In the genomic region with DNA sequence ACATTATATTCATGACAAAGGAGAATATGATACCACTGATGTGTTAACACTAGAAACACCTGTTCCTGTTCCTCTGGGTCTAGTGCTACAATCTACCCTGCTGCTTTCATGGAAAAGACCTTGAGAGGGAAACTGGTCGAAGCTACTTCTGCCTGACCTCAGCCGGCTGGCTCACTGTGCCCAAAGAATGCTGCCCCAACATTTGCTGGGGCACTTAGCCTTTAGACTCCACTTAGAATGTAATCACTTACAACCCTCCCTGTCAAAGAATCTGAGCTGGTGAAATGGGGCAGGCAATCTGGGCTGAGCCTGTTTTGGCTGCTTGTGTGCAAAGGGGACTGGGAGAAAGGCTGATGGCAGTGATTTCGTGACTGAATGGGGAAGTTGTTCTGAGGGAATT, we compare ENCODE assay signal across 15 mouse cellular contexts. TPM values are rescaled to one million over a fixed set of nuclear protein-coding genes. Genes with fewer than 3 reads are reported as not detected.
DNase-seq lines count a peak whose midpoint lies in the region; ATAC-seq and TF ChIP-seq lines count a peak whose summit lies in the region.
"Had no signal": no experiment of that assay in that cellular context is flagged by ENCODE, and none has a peak within 500 bp of the region (broad histone marks: within the 10 kb centered on the region; RNA-seq: fewer than 3 reads in every experiment).

No protein-coding gene starts in this region.

- H3K27ac ChIP-seq in lung, embryonic 16.5 days (ENCODE audit: low read length): no peak overlapping the region
- H3K27ac ChIP-seq: heart, embryonic 15.5 days; limb, embryonic 15.5 days had no signal

- H3K4me2 ChIP-seq in lung, embryonic 16.5 days (ENCODE audit: low read depth, low read length): no peak overlapping the region
- H3K4me2 ChIP-seq: heart, embryonic 15.5 days; limb, embryonic 15.5 days had no signal

- DNase-seq in embryo, embryonic 10 days (ENCODE audit: low spot score): peak; percentile 23
- no peak for DNase-seq in embryo, embryonic 9.5 days (ENCODE audit: extremely low spot score)
- no peak for DNase-seq in lung, postnatal 14 days
- peak; percentile 50 for DNase-seq in brain, embryonic 14.5 days (ENCODE audit: low read depth)
- DNase-seq in kidney, postnatal 25 days: peak; percentile 69 to 88
- no peak for DNase-seq in gastrocnemius, postnatal 36 days
- DNase-seq in left cerebral cortex, adult 8-10 months (ENCODE audit: low spot score in 2 of 2): no peak
- DNase-seq: adrenal gland, postnatal 14 days; cerebellum, adult 8-10 months had no signal

- TF ChIP-seq POLR2A in brain, embryonic 14.5 days (IDR thresholded peaks at IDR 0.05; ENCODE audit: borderline replicate concordance, extremely low read depth, insufficient read depth, insufficient read length, poor library complexity, severe bottlenecking): no peak

- no peaks in the 10 kb centered on the region for H3K4me1 ChIP-seq in lung, embryonic 16.5 days (replicated peaks; ENCODE audit: control insufficient read depth, insufficient read depth, low read length)
- H3K4me1 ChIP-seq: limb, embryonic 15.5 days had no signal

- intact Hi-C loops in gastrocnemius, postnatal 36 days (cut with DNase I): no loop called here

- no peak overlapping the region for H3K9ac ChIP-seq in lung, embryonic 16.5 days (ENCODE audit: low read length)
- H3K9ac ChIP-seq: heart, embryonic 15.5 days; limb, embryonic 15.5 days had no signal

- H3K27me3 ChIP-seq in lung, embryonic 16.5 days (ENCODE audit: control insufficient read depth, insufficient read depth, low read depth, low read length): no peaks in the 10 kb centered on the region
- H3K27me3 ChIP-seq: heart, embryonic 15.5 days; limb, embryonic 15.5 days; megakaryocyte, embryonic 14.5 days had no signal

- no peak overlapping the region for H3K4me3 ChIP-seq in lung, embryonic 16.5 days (ENCODE audit: low read length)
- H3K4me3 ChIP-seq: heart, embryonic 15.5 days; limb, embryonic 15.5 days; megakaryocyte, embryonic 14.5 days had no signal

- peak; percentile 65 for ATAC-seq in lung, embryonic 16.5 days (ENCODE audit: low read depth)
- ATAC-seq: intestine, postnatal 0 days had no signal

- H3K9me3 ChIP-seq in lung, embryonic 16.5 days (ENCODE audit: control insufficient read depth, low read length): no peaks in the 10 kb centered on the region
- H3K9me3 ChIP-seq: heart, embryonic 15.5 days; limb, embryonic 15.5 days had no signal

- no peak for TF ChIP-seq CTCF in brain, embryonic 14.5 days (IDR thresholded peaks at IDR 0.05; ENCODE audit: borderline replicate concordance, extremely low read depth, insufficient read depth, insufficient read length)

- H3K36me3 ChIP-seq in lung, embryonic 16.5 days (ENCODE audit: control insufficient read depth, insufficient read depth, low read length): no peaks in the 10 kb centered on the region
- H3K36me3 ChIP-seq: heart, embryonic 15.5 days; limb, embryonic 15.5 days had no signal

- WGBS in lung, embryonic 16.5 days: 36% methylated on average over 3 of the region's 3 CpGs

RNA-seq across cellular contexts. Expression of a gene that starts 18.1 kb away (rescaled TPM):
- not detected in 2 replicates for polyA plus RNA-seq in lung, embryonic 16.5 days (2015; fragmentation: Nextera tagmentation; extraction: Ambion mirVana)
- polyA plus RNA-seq in brain, embryonic 14.5 days (2012; rRNA removed): 0.37 and 0.98 TPM in 2 replicates
- not detected for total RNA-seq in gastrocnemius, postnatal 36 days (2021)
- total RNA-seq in left cerebral cortex, adult 8-10 months (2022): 10 to 100 TPM; 19.8 to 28.7 (median 23.8) TPM
- total RNA-seq: MEL had no signal
- polyA plus RNA-seq: heart, embryonic 15.5 days; limb, embryonic 15.5 days had no signal

Comparison
In these comparisons a context has a peak if more than half of its experiments do, and no peak if none do; other contexts are left out.
1. DNase-seq: peak in embryo, embryonic 10 days (single experiment), brain, embryonic 14.5 days (single experiment) and kidney, postnatal 25 days (2 of 2); none in embryo, embryonic 9.5 days (single experiment), lung, postnatal 14 days (single experiment), gastrocnemius, postnatal 36 days (0 of 2) and left cerebral cortex, adult 8-10 months (0 of 2).
2. RNA of a gene that starts 18.1 kb away (total RNA-seq): 19.8 to 28.7 TPM in left cerebral cortex, adult 8-10 months; not detected in gastrocnemius, postnatal 36 days; every median in the first group is over 10 times any median in the second.